Mouse (Mus musculus) lung, embryonic 14.5 days (tissue): ENCODE data around the gene Cand1. TPM values are rescaled to one million over a fixed set of nuclear protein-coding genes. Genes with fewer than 3 reads are reported as not detected.

Source experiments
- ATAC-seq: fragments of 200-750 bp; cut with Nextera tagmentation; 2 replicates; pipeline ENCODE4 v1.8.0; 2017; ENCODE audit warnings: mild to moderate bottlenecking, moderate TSS enrichment, moderate library complexity; ENCODE audit not compliant: insufficient read depth
- DNase-seq: peaks from one replicate; pipeline ENCODE4 v3.0.0-alpha.2; 2015
- H3K27ac ChIP-seq: fragments of 300-500 bp; sonication (generic); 2 replicates; pipeline ENCODE4 v1.5.1; 2014; ENCODE audit warnings: low read depth, mild to moderate bottlenecking, moderate library complexity
- H3K27me3 ChIP-seq: fragments of 300-500 bp; sonication (generic); 2 replicates; pipeline ENCODE4 v1.6.1; 2014; ENCODE audit warnings: low read length, control low read depth; ENCODE audit not compliant: insufficient read depth
- H3K36me3 ChIP-seq: fragments of 300-500 bp; sonication (generic); 2 replicates; pipeline ENCODE4 v1.6.1; 2014; ENCODE audit warnings: control low read depth; ENCODE audit not compliant: insufficient read depth
- H3K4me1 ChIP-seq: fragments of 300-500 bp; sonication (generic); 2 replicates; pipeline ENCODE4 v1.6.1; 2014; ENCODE audit warnings: antibody characterized with exemption, control low read depth; ENCODE audit not compliant: insufficient read depth
- H3K4me2 ChIP-seq: fragments of 300-500 bp; sonication (generic); 2 replicates; pipeline ENCODE4 v1.6.1; 2014; ENCODE audit warnings: mild to moderate bottlenecking
- H3K4me3 ChIP-seq: fragments of 300-500 bp; sonication (generic); 2 replicates; pipeline ENCODE4 v1.5.1; 2014; ENCODE audit warnings: low read depth, low read length
- H3K9ac ChIP-seq: fragments of 300-500 bp; sonication (generic); 2 replicates; pipeline ENCODE4 v1.6.1; 2014
- H3K9me3 ChIP-seq: fragments of 300-500 bp; sonication (generic); 2 replicates; pipeline ENCODE4 v1.6.1; 2016; ENCODE audit warnings: low read depth, low read length, control low read depth
- CTCF ChIP-seq: IDR thresholded peaks from 2 replicates; pipeline ENCODE4 v1.5.1; 2016; ENCODE audit warnings: antibody characterized with exemption, low read depth
- WGBS: fragments of 180-500 bp; shearing (Covaris S2); extraction: QIAGEN DNeasy Blood & Tissue Kit; methylation state at CpG from one replicate; pipeline ENCODE4 v1.1.7; 2014; 5-methylcytosine and 5-hydroxymethylcytosine counted together
- polyA plus RNA-seq: library from polyadenylated mRNA; unstranded; fragments of >200 nt; fragmentation: Nextera tagmentation; extraction: Ambion mirVana; gene quantifications from 2 replicates; pipeline ENCODE4 v1.2.1, GENCODE M21; 2014

Gene Cand1
- polyA plus RNA-seq, 1 experiment from 2014 or later = 104 TPM

GRCm38 (mm10) chr10:119212443-119212842, 27.4 kb downstream of the Cand1 start:
- WGBS = 81% methylated on average over 5 of the region's 5 CpGs
- no peaks in the 10 kb centered on the region for H3K9me3 ChIP-seq
- H3K36me3 ChIP-seq = peaks cover 90% of the 10 kb centered on the region
- no peak for TF ChIP-seq CTCF
- ATAC-seq (no peak), DNase-seq (no peak)
- H3K4me3 ChIP-seq = no peak overlapping the region
- no peaks in the 10 kb centered on the region for H3K27me3 ChIP-seq
- H3K9ac ChIP-seq = no peak overlapping the region
- no peak overlapping the region for H3K4me2 ChIP-seq
- no peaks in the 10 kb centered on the region for H3K4me1 ChIP-seq
- H3K27ac ChIP-seq = no peak overlapping the region

- Histone ChIP-seq H3K27me3 (no peaks in the 10 kb centered on the region), H3K4me3 (no peak overlapping the region), H3K9me3 (no peaks in the 10 kb centered on the region), H3K4me1 (no peaks in the 10 kb centered on the region), H3K9ac (no peak overlapping the region), H3K4me2 (no peak overlapping the region), H3K36me3 (peaks cover 90% of the 10 kb centered on the region), H3K27ac (no peak overlapping the region)
- ATAC-seq (no peak), DNase-seq (no peak)
- WGBS = 92% methylated on average over 11 of the region's 11 CpGs
- TF ChIP-seq CTCF = no peak
These were observed 28.6 kb downstream of the Cand1 start for GRCm38 (mm10) chr10:119211251-119211650.

GRCm38 (mm10) chr10:119206309-119206932, 33.4 kb downstream of the Cand1 start:
- no peaks in the 10 kb centered on the region for H3K4me1 ChIP-seq
- peaks cover 93% of the 10 kb centered on the region for H3K36me3 ChIP-seq
- no peak overlapping the region for H3K4me2 ChIP-seq
- no peak overlapping the region for H3K27ac ChIP-seq
- no peak for TF ChIP-seq CTCF
- 90% methylated on average over 8 of the region's 8 CpGs for WGBS
- H3K9me3 ChIP-seq = no peaks in the 10 kb centered on the region
- no peak overlapping the region for H3K9ac ChIP-seq
- no peak for DNase-seq
- no peak for ATAC-seq
- no peak overlapping the region for H3K4me3 ChIP-seq
- no peaks in the 10 kb centered on the region for H3K27me3 ChIP-seq

GRCm38 (mm10) chr10:119205229-119205628, 34.6 kb downstream of the Cand1 start:
- TF ChIP-seq CTCF = no peak
- no peak overlapping the region for H3K27ac ChIP-seq
- H3K36me3 ChIP-seq = peaks cover 90% of the 10 kb centered on the region
- no peak for DNase-seq
- H3K27me3 ChIP-seq = no peaks in the 10 kb centered on the region
- 87% methylated on average over 5 of the region's 5 CpGs for WGBS
- no peak overlapping the region for H3K4me3 ChIP-seq
- H3K9me3 ChIP-seq = no peaks in the 10 kb centered on the region
- H3K4me1 ChIP-seq = no peaks in the 10 kb centered on the region
- no peak overlapping the region for H3K4me2 ChIP-seq
- no peak for ATAC-seq
- no peak overlapping the region for H3K9ac ChIP-seq

- H3K4me3 ChIP-seq = no peak overlapping the region
- no peak overlapping the region for H3K9ac ChIP-seq
- WGBS = 72% methylated on average over 12 of the region's 12 CpGs
- no peak overlapping the region for H3K27ac ChIP-seq
- no peaks in the 10 kb centered on the region for H3K4me1 ChIP-seq
- H3K9me3 ChIP-seq = no peaks in the 10 kb centered on the region
- no peaks in the 10 kb centered on the region for H3K27me3 ChIP-seq
- H3K36me3 ChIP-seq = peaks cover 90% of the 10 kb centered on the region
- no peak for DNase-seq
- TF ChIP-seq CTCF = no peak
- no peak overlapping the region for H3K4me2 ChIP-seq
- ATAC-seq = no peak
These were observed 35.4 kb downstream of the Cand1 start for GRCm38 (mm10) chr10:119204334-119204946.

- no peaks in the 10 kb centered on the region for H3K4me1 ChIP-seq
- H3K27me3 ChIP-seq = no peaks in the 10 kb centered on the region
- no peak overlapping the region for H3K4me2 ChIP-seq
- no peaks in the 10 kb centered on the region for H3K9me3 ChIP-seq
- no peak overlapping the region for H3K9ac ChIP-seq
- no peak overlapping the region for H3K27ac ChIP-seq
- no peak for TF ChIP-seq CTCF
- DNase-seq (no peak), ATAC-seq (no peak)
- H3K36me3 ChIP-seq = peaks cover 61% of the 10 kb centered on the region
- 91% methylated on average over 5 of the region's 5 CpGs for WGBS
- H3K4me3 ChIP-seq = no peak overlapping the region
These were observed 40.0 kb downstream of the Cand1 start for GRCm38 (mm10) chr10:119199864-119200263.

- DNase-seq (no peak), ATAC-seq (no peak)
- peaks cover 48% of the 10 kb centered on the region for H3K36me3 ChIP-seq
- no peak overlapping the region for H3K4me2 ChIP-seq
- H3K9me3 ChIP-seq = no peaks in the 10 kb centered on the region
- 91% methylated on average over 9 of the region's 9 CpGs for WGBS
- H3K4me3 ChIP-seq = no peak overlapping the region
- H3K27ac ChIP-seq = no peak overlapping the region
- H3K4me1 ChIP-seq = no peaks in the 10 kb centered on the region
- TF ChIP-seq CTCF = no peak
- no peak overlapping the region for H3K9ac ChIP-seq
- no peaks in the 10 kb centered on the region for H3K27me3 ChIP-seq
These were observed 41.5 kb downstream of the Cand1 start for GRCm38 (mm10) chr10:119198186-119198880.
